Mouse (Mus musculus): Measurements from ENCODE around the gene Rab40b. TPM values are rescaled to one million over a fixed set of nuclear protein-coding genes. Genes with fewer than 3 reads are reported as not detected.

Rab40b gene
- polyA plus RNA-seq (2012; rRNA removed): 1.8 and 2.5 TPM in 2 replicates

- Histone ChIP-seq H3K4me3 (ENCODE audit: insufficient read depth, low read depth, low read length) (peak within 1 kb of the TSS; percentile 69), H3K27me3 (replicated peaks; ENCODE audit: control insufficient read depth, insufficient read depth, low read length) (no peaks in the 10 kb centered on the region), H3K36me3 (ENCODE audit: control insufficient read depth, insufficient read depth, low read length) (no peaks in the 10 kb centered on the region), H3K4me1 (ENCODE audit: control insufficient read depth, insufficient read depth, low read length) (0 out of 2 replicates have a peak, but pooled peaks cover 3% of the 10 kb centered on the region), H3K27ac (ENCODE audit: insufficient read depth, low read depth, low read length) (no peak within 1 kb of the TSS)
- DNase-seq: peak; percentile 97
- WGBS: under 1% methylated on average over 61 of the region's 61 CpGs
- TF ChIP-seq POLR2A (IDR thresholded peaks at IDR 0.05; ENCODE audit: low read depth, low read length): no peak
- TF ChIP-seq CTCF (conservative IDR thresholded peaks at IDR 0.05; ENCODE audit: insufficient read depth, insufficient read length, low read depth, low read length): no peak
These were observed at the start of gene Rab40b for GRCm38 (mm10) chr11:121387750-121388553. Gene Rab40b (minus strand): TSS chr11:121388251.

GRCm38 (mm10) chr11:121437236-121437635 lies 49.2 kb upstream of the Rab40b start:
- no peak for DNase-seq
- H3K27ac ChIP-seq (ENCODE audit: insufficient read depth, low read depth, low read length): no peak overlapping the region
- 85% methylated on average over 5 of the region's 5 CpGs for WGBS
- H3K4me1 ChIP-seq (ENCODE audit: control insufficient read depth, insufficient read depth, low read length): peaks cover 22% of the 10 kb centered on the region
- no peaks in the 10 kb centered on the region for H3K27me3 ChIP-seq (replicated peaks; ENCODE audit: control insufficient read depth, insufficient read depth, low read length)
- no peak overlapping the region for H3K4me3 ChIP-seq (ENCODE audit: insufficient read depth, low read depth, low read length)
- no peaks in the 10 kb centered on the region for H3K36me3 ChIP-seq (ENCODE audit: control insufficient read depth, insufficient read depth, low read length)
- no peak for TF ChIP-seq POLR2A (IDR thresholded peaks at IDR 0.05; ENCODE audit: low read depth, low read length)
- no peak for TF ChIP-seq CTCF (conservative IDR thresholded peaks at IDR 0.05; ENCODE audit: insufficient read depth, insufficient read length, low read depth, low read length)

- H3K36me3 ChIP-seq (ENCODE audit: control insufficient read depth, insufficient read depth, low read length): no peaks in the 10 kb centered on the region
- H3K27me3 ChIP-seq (replicated peaks; ENCODE audit: control insufficient read depth, insufficient read depth, low read length): no peaks in the 10 kb centered on the region
- H3K4me3 ChIP-seq (ENCODE audit: insufficient read depth, low read depth, low read length): peak within 1 kb of the TSS; percentile 73
- peak; percentile 97 for DNase-seq
- H3K4me1 ChIP-seq (ENCODE audit: control insufficient read depth, insufficient read depth, low read length): peaks cover 16% of the 10 kb centered on the region; the same call in 1 of the 2 replicates
- WGBS: 4% methylated on average over 30 of the region's 30 CpGs
- peak within 1 kb of the TSS; percentile 48 for H3K27ac ChIP-seq (ENCODE audit: insufficient read depth, low read depth, low read length)
- peak; percentile 59 for TF ChIP-seq POLR2A (IDR thresholded peaks at IDR 0.05; ENCODE audit: low read depth, low read length)
- no peak for TF ChIP-seq CTCF (conservative IDR thresholded peaks at IDR 0.05; ENCODE audit: insufficient read depth, insufficient read length, low read depth, low read length)
These were observed 46.4 kb upstream of the Rab40b start, which contains the start of gene Fn3k for GRCm38 (mm10) chr11:121434156-121435155. Gene Fn3k (plus strand): TSS chr11:121434913.

- WGBS: 90% methylated on average over 4 of the region's 4 CpGs
- DNase-seq: no peak
- H3K27me3 ChIP-seq (replicated peaks; ENCODE audit: control insufficient read depth, insufficient read depth, low read length): no peaks in the 10 kb centered on the region
- H3K36me3 ChIP-seq (ENCODE audit: control insufficient read depth, insufficient read depth, low read length): no peaks in the 10 kb centered on the region
- TF ChIP-seq CTCF (conservative IDR thresholded peaks at IDR 0.05; ENCODE audit: insufficient read depth, insufficient read length, low read depth, low read length): no peak
- TF ChIP-seq POLR2A (IDR thresholded peaks at IDR 0.05; ENCODE audit: low read depth, low read length): no peak
- H3K27ac ChIP-seq (ENCODE audit: insufficient read depth, low read depth, low read length): no peak overlapping the region
- no peak overlapping the region for H3K4me3 ChIP-seq (ENCODE audit: insufficient read depth, low read depth, low read length)
- H3K4me1 ChIP-seq (ENCODE audit: control insufficient read depth, insufficient read depth, low read length): peaks cover 12% of the 10 kb centered on the region; the same call in 1 of the 2 replicates
These were observed 45.3 kb upstream of the Rab40b start for GRCm38 (mm10) chr11:121433397-121433796.

GRCm38 (mm10) chr11:121421553-121422173 lies 33.6 kb upstream of the Rab40b start:
- TF ChIP-seq CTCF (conservative IDR thresholded peaks at IDR 0.05; ENCODE audit: insufficient read depth, insufficient read length, low read depth, low read length) (no peak), POLR2A (IDR thresholded peaks at IDR 0.05; ENCODE audit: low read depth, low read length) (no peak)
- 1% methylated on average over 28 of the region's 28 CpGs for WGBS
- Histone ChIP-seq H3K36me3 (ENCODE audit: control insufficient read depth, insufficient read depth, low read length) (no peaks in the 10 kb centered on the region), H3K27ac (ENCODE audit: insufficient read depth, low read depth, low read length) (peak overlapping the region; percentile 68), H3K27me3 (replicated peaks; ENCODE audit: control insufficient read depth, insufficient read depth, low read length) (no peaks in the 10 kb centered on the region), H3K4me1 (ENCODE audit: control insufficient read depth, insufficient read depth, low read length) (peaks cover 8% of the 10 kb centered on the region; the same call in 1 of the 2 replicates), H3K4me3 (ENCODE audit: insufficient read depth, low read depth, low read length) (peak overlapping the region; percentile 81)
- DNase-seq: no peak

GRCm38 (mm10) chr11:121420830-121421552 lies 32.9 kb upstream of the Rab40b start, which contains the start of gene Fn3krp:
Gene Fn3krp (plus strand): TSS chr11:121421401.
- peaks cover 8% of the 10 kb centered on the region; the same call in 1 of the 2 replicates for H3K4me1 ChIP-seq (ENCODE audit: control insufficient read depth, insufficient read depth, low read length)
- H3K27me3 ChIP-seq (replicated peaks; ENCODE audit: control insufficient read depth, insufficient read depth, low read length): no peaks in the 10 kb centered on the region
- H3K4me3 ChIP-seq (ENCODE audit: insufficient read depth, low read depth, low read length): peak within 1 kb of the TSS; percentile 81
- peak; percentile 100 for DNase-seq
- no peak for TF ChIP-seq POLR2A (IDR thresholded peaks at IDR 0.05; ENCODE audit: low read depth, low read length)
- TF ChIP-seq CTCF (conservative IDR thresholded peaks at IDR 0.05; ENCODE audit: insufficient read depth, insufficient read length, low read depth, low read length): 0 out of 2 replicates have a peak, but pooled peaks have one; percentile 10
- WGBS: 2% methylated on average over 28 of the region's 28 CpGs
- H3K27ac ChIP-seq (ENCODE audit: insufficient read depth, low read depth, low read length): peak within 1 kb of the TSS; percentile 68
- H3K36me3 ChIP-seq (ENCODE audit: control insufficient read depth, insufficient read depth, low read length): no peaks in the 10 kb centered on the region

Data from kidney, adult 2 months (tissue).